Comparison of ENCODE assay signal across 16 mouse cellular contexts in genomic region chr11:79143322-79143721, GRCm38 (mm10). TPM values are rescaled to one million over a fixed set of nuclear protein-coding genes. Genes with fewer than 3 reads are reported as not detected.
A peak's percentile ranks its signal among the peaks of the same experiment; 100 is the strongest.
DNase-seq lines count a peak whose midpoint lies in the region; ATAC-seq and TF ChIP-seq lines count a peak whose summit lies in the region.
"Had no signal": no experiment of that assay in that cellular context is flagged by ENCODE, and none has a peak within 500 bp of the region (broad histone marks: within the 10 kb centered on the region; RNA-seq: fewer than 3 reads in every experiment).

No protein-coding gene starts in this region.

- no peaks in the 10 kb centered on the region for H3K27me3 ChIP-seq in heart, embryonic 14.5 days (ENCODE audit: control insufficient read depth, insufficient read depth, low read length)
- no peaks in the 10 kb centered on the region for H3K27me3 ChIP-seq in liver, embryonic 11.5 days (replicated peaks; ENCODE audit: control insufficient read depth, insufficient read depth, low read length)
- H3K27me3 ChIP-seq in liver, postnatal 0 days (ENCODE audit: insufficient read depth, low read length) = no peaks in the 10 kb centered on the region
- H3K27me3 ChIP-seq: embryonic facial prominence, embryonic 13.5 days had no signal

- peaks cover 26 to 57% of the 10 kb centered on the region in 2 experiments for H3K4me1 ChIP-seq in heart, embryonic 14.5 days (ENCODE audit: control insufficient read depth in 2 of 2, insufficient read depth in 2 of 2, low read length in 2 of 2)
- H3K4me1 ChIP-seq in liver, embryonic 11.5 days (replicated peaks; ENCODE audit: control insufficient read depth, insufficient read depth, low read length) = peaks cover 26% of the 10 kb centered on the region
- peaks cover 31% of the 10 kb centered on the region for H3K4me1 ChIP-seq in liver, postnatal 0 days (ENCODE audit: insufficient read depth)

- no peak overlapping the region for H3K27ac ChIP-seq in heart, embryonic 14.5 days (replicated peaks in 1 of 2; ENCODE audit: control insufficient read depth in 1 of 2, insufficient read depth in 1 of 2, low read depth in 2 of 2, low read length in 2 of 2)
- no peak overlapping the region for H3K27ac ChIP-seq in liver, embryonic 11.5 days (ENCODE audit: low read depth, low read length)
- no peak overlapping the region for H3K27ac ChIP-seq in liver, postnatal 0 days (ENCODE audit: low read depth)
- H3K27ac ChIP-seq: embryonic facial prominence, embryonic 13.5 days; liver, embryonic 15.5 days had no signal

- 85% methylated on average over 3 of the region's 3 CpGs for WGBS in heart, embryonic 14.5 days
- WGBS in liver, embryonic 11.5 days = 79% methylated on average over 3 of the region's 3 CpGs
- 79% methylated on average over 3 of the region's 3 CpGs for WGBS in liver, postnatal 0 days (ENCODE audit: insufficient replicate concordance)

- no peak for ATAC-seq in heart, embryonic 14.5 days (ENCODE audit: insufficient number of reproducible peaks, insufficient read depth, low FRiP score, low read depth)
- ATAC-seq in liver, embryonic 11.5 days (replicated peaks; ENCODE audit: low FRiP score) = no peak
- ATAC-seq in liver, postnatal 0 days = no peak
- ATAC-seq: CD4-positive, CD25-positive, alpha-beta regulatory T cell, adult 4 months; inflammation-experienced regulatory T-cells, adult 6 months had no signal

- TF ChIP-seq CTCF in liver, postnatal 0 days (IDR thresholded peaks at IDR 0.05; ENCODE audit: low read depth) = no peak

- H3K9me3 ChIP-seq in heart, embryonic 14.5 days (ENCODE audit: control insufficient read depth, low read length) = no peaks in the 10 kb centered on the region
- H3K9me3 ChIP-seq in liver, embryonic 11.5 days (ENCODE audit: control insufficient read depth, low read length) = no peaks in the 10 kb centered on the region
- no peaks in the 10 kb centered on the region for H3K9me3 ChIP-seq in liver, postnatal 0 days (ENCODE audit: low read length)
- H3K9me3 ChIP-seq: embryonic facial prominence, embryonic 13.5 days; liver, embryonic 15.5 days had no signal

- H3K4me3 ChIP-seq in heart, embryonic 14.5 days (ENCODE audit: control insufficient read depth in 1 of 2, insufficient read depth in 1 of 2, low read depth in 1 of 2, low read length in 2 of 2) = no peak overlapping the region
- no peak overlapping the region for H3K4me3 ChIP-seq in liver, embryonic 11.5 days (ENCODE audit: low read depth, low read length)
- H3K4me3 ChIP-seq in liver, postnatal 0 days (ENCODE audit: low read depth, low read length) = no peak overlapping the region
- H3K4me3 ChIP-seq: liver, embryonic 15.5 days had no signal

- intact Hi-C loops in heart, postnatal 14 days (cut with DNase I) = no loop called here

- DNase-seq in heart, postnatal 14 days = no peak
- DNase-seq in liver, embryonic 11.5 days (ENCODE audit: low spot score) = no peak
- DNase-seq in liver, postnatal 0 days = no peak
- peak; percentile 51 for DNase-seq in induced T-regulatory cell, adult 2 months (ENCODE audit: low read depth)
- DNase-seq in naive thymus-derived CD4-positive, alpha-beta T cell, adult 2 months (ENCODE audit: low read depth) = peak; percentile 31
- no peak for DNase-seq in spleen, postnatal 36 days (ENCODE audit: low spot score in 2 of 2)
- DNase-seq: cerebellum, adult 9-11 months; gastrocnemius, postnatal 14 days; right cerebral cortex, postnatal 14 days; thymus, postnatal 4 days had no signal

- H3K9ac ChIP-seq in heart, embryonic 14.5 days (ENCODE audit: low read length) = no peak overlapping the region
- no peak overlapping the region for H3K9ac ChIP-seq in liver, embryonic 11.5 days (ENCODE audit: low read depth, low read length)
- no peak overlapping the region for H3K9ac ChIP-seq in liver, postnatal 0 days (replicated peaks)
- H3K9ac ChIP-seq: embryonic facial prominence, embryonic 13.5 days; liver, embryonic 15.5 days had no signal

- TF ChIP-seq EP300 in liver, postnatal 0 days (IDR thresholded peaks at IDR 0.05; ENCODE audit: low read depth) = no peak

- H3K36me3 ChIP-seq in heart, embryonic 14.5 days (ENCODE audit: control insufficient read depth, insufficient read depth, low read length) = no peaks in the 10 kb centered on the region
- H3K36me3 ChIP-seq in liver, embryonic 11.5 days (ENCODE audit: control insufficient read depth, insufficient read depth, low read length) = no peaks in the 10 kb centered on the region
- H3K36me3 ChIP-seq in liver, postnatal 0 days (replicated peaks; ENCODE audit: insufficient read depth, low read length) = no peaks in the 10 kb centered on the region
- H3K36me3 ChIP-seq: embryonic facial prominence, embryonic 13.5 days; liver, embryonic 15.5 days had no signal

- H3K4me2 ChIP-seq in heart, embryonic 14.5 days (ENCODE audit: low read length) = peak overlapping the region; percentile 17; the same call in 1 of the 2 replicates
- 0 out of 2 replicates have a peak overlapping the region, but pooled peaks have one; percentile 12 for H3K4me2 ChIP-seq in liver, embryonic 11.5 days
- H3K4me2 ChIP-seq in liver, postnatal 0 days (ENCODE audit: low read depth, low read length) = no peak overlapping the region
- H3K4me2 ChIP-seq: liver, embryonic 15.5 days; midbrain, embryonic 11.5 days had no signal

RNA-seq across cellular contexts. Expression of gene Ksr1, which starts 2.9 kb away (rescaled TPM):
- polyA plus RNA-seq in heart, embryonic 14.5 days (2014; fragmentation: Nextera tagmentation; extraction: Ambion mirVana) = 4.3 and 5.8 TPM in 2 replicates
- total RNA-seq in heart, postnatal 14 days (2021) = 10 to 100 TPM; 10.2 to 10.7 TPM
- polyA plus RNA-seq in liver, embryonic 11.5 days (2014; fragmentation: Nextera tagmentation; extraction: Ambion mirVana) = 4.1 and 5.0 TPM in 2 replicates
- 0.81 and 1.0 TPM in 2 replicates for polyA plus RNA-seq in liver, postnatal 0 days (2015; fragmentation: Nextera tagmentation; extraction: Ambion mirVana)

Comparison
In these comparisons a context has a peak if more than half of its experiments do, and no peak if none do; other contexts are left out.
1. DNase-seq: peak in induced T-regulatory cell, adult 2 months (single experiment) and naive thymus-derived CD4-positive, alpha-beta T cell, adult 2 months (single experiment); none in heart, postnatal 14 days (0 of 2), liver, embryonic 11.5 days (single experiment), liver, postnatal 0 days (single experiment) and spleen, postnatal 36 days (0 of 2).